Mouse (Mus musculus): Measurements from ENCODE around the gene Aif1. TPM values are rescaled to one million over a fixed set of nuclear protein-coding genes. Genes with fewer than 3 reads are reported as not detected.

Aif1 gene
- polyA plus RNA-seq, 1 experiment: 2.1 TPM

GRCm38 (mm10) chr17:35218516-35219193, 42.8 kb upstream of the Aif1 start:
- H3K9me3 ChIP-seq (replicated peaks; ENCODE audit: control insufficient read depth, insufficient read depth, low read length, poor library complexity, severe bottlenecking): no peaks in the 10 kb centered on the region
- no peak overlapping the region for H3K4me3 ChIP-seq (ENCODE audit: low read depth, low read length)
- no peaks in the 10 kb centered on the region for H3K36me3 ChIP-seq (ENCODE audit: control insufficient read depth, insufficient read depth, low read length, poor library complexity, severe bottlenecking)
- no peak overlapping the region for H3K27ac ChIP-seq (ENCODE audit: insufficient read depth, low read length)
- no peaks in the 10 kb centered on the region for H3K4me1 ChIP-seq (ENCODE audit: control insufficient read depth, insufficient read depth, low read length)
- TF ChIP-seq POLR2A (IDR thresholded peaks at IDR 0.05; ENCODE audit: insufficient read depth, low read length): no peak
- TF ChIP-seq CTCF (IDR thresholded peaks at IDR 0.05; ENCODE audit: low read depth, low read length): no peak
- TF ChIP-seq EP300 (IDR thresholded peaks at IDR 0.05; ENCODE audit: insufficient read depth, low read depth, low read length): no peak
- H3K9ac ChIP-seq (ENCODE audit: low read depth, poor library complexity, severe bottlenecking): no peak overlapping the region
- no peaks in the 10 kb centered on the region for H3K27me3 ChIP-seq (ENCODE audit: control insufficient read depth, insufficient read depth, low read length, poor library complexity, severe bottlenecking)

- no peak overlapping the region for H3K9ac ChIP-seq (ENCODE audit: low read depth, poor library complexity, severe bottlenecking)
- no peaks in the 10 kb centered on the region for H3K36me3 ChIP-seq (ENCODE audit: control insufficient read depth, insufficient read depth, low read length, poor library complexity, severe bottlenecking)
- H3K27ac ChIP-seq (ENCODE audit: insufficient read depth, low read length): no peak overlapping the region
- H3K4me1 ChIP-seq (ENCODE audit: control insufficient read depth, insufficient read depth, low read length): no peaks in the 10 kb centered on the region
- TF ChIP-seq POLR2A (IDR thresholded peaks at IDR 0.05; ENCODE audit: insufficient read depth, low read length) (no peak), EP300 (IDR thresholded peaks at IDR 0.05; ENCODE audit: insufficient read depth, low read depth, low read length) (no peak), CTCF (IDR thresholded peaks at IDR 0.05; ENCODE audit: low read depth, low read length) (no peak)
- no peak overlapping the region for H3K4me3 ChIP-seq (ENCODE audit: low read depth, low read length)
- H3K9me3 ChIP-seq (replicated peaks; ENCODE audit: control insufficient read depth, insufficient read depth, low read length, poor library complexity, severe bottlenecking): no peaks in the 10 kb centered on the region
- H3K27me3 ChIP-seq (ENCODE audit: control insufficient read depth, insufficient read depth, low read length, poor library complexity, severe bottlenecking): no peaks in the 10 kb centered on the region
These were observed 37.2 kb upstream of the Aif1 start for GRCm38 (mm10) chr17:35213071-35213470.

- H3K9me3 ChIP-seq (replicated peaks; ENCODE audit: control insufficient read depth, insufficient read depth, low read length, poor library complexity, severe bottlenecking): no peaks in the 10 kb centered on the region
- H3K27me3 ChIP-seq (ENCODE audit: control insufficient read depth, insufficient read depth, low read length, poor library complexity, severe bottlenecking): no peaks in the 10 kb centered on the region
- H3K36me3 ChIP-seq (ENCODE audit: control insufficient read depth, insufficient read depth, low read length, poor library complexity, severe bottlenecking): no peaks in the 10 kb centered on the region
- no peaks in the 10 kb centered on the region for H3K4me1 ChIP-seq (ENCODE audit: control insufficient read depth, insufficient read depth, low read length)
- H3K4me3 ChIP-seq (ENCODE audit: low read depth, low read length): no peak overlapping the region
- no peak overlapping the region for H3K27ac ChIP-seq (ENCODE audit: insufficient read depth, low read length)
- no peak overlapping the region for H3K9ac ChIP-seq (ENCODE audit: low read depth, poor library complexity, severe bottlenecking)
- no peak for TF ChIP-seq EP300 (IDR thresholded peaks at IDR 0.05; ENCODE audit: insufficient read depth, low read depth, low read length)
- no peak for TF ChIP-seq CTCF (IDR thresholded peaks at IDR 0.05; ENCODE audit: low read depth, low read length)
- TF ChIP-seq POLR2A (IDR thresholded peaks at IDR 0.05; ENCODE audit: insufficient read depth, low read length): no peak
These were observed 34.7 kb upstream of the Aif1 start for GRCm38 (mm10) chr17:35210593-35210992.

GRCm38 (mm10) chr17:35209785-35210535, 34.1 kb upstream of the Aif1 start:
- Histone ChIP-seq H3K36me3 (ENCODE audit: control insufficient read depth, insufficient read depth, low read length, poor library complexity, severe bottlenecking) (no peaks in the 10 kb centered on the region), H3K4me3 (ENCODE audit: low read depth, low read length) (no peak overlapping the region), H3K4me1 (ENCODE audit: control insufficient read depth, insufficient read depth, low read length) (no peaks in the 10 kb centered on the region), H3K9me3 (replicated peaks; ENCODE audit: control insufficient read depth, insufficient read depth, low read length, poor library complexity, severe bottlenecking) (no peaks in the 10 kb centered on the region), H3K9ac (ENCODE audit: low read depth, poor library complexity, severe bottlenecking) (no peak overlapping the region), H3K27ac (ENCODE audit: insufficient read depth, low read length) (no peak overlapping the region), H3K27me3 (ENCODE audit: control insufficient read depth, insufficient read depth, low read length, poor library complexity, severe bottlenecking) (no peaks in the 10 kb centered on the region)
- TF ChIP-seq POLR2A (IDR thresholded peaks at IDR 0.05; ENCODE audit: insufficient read depth, low read length) (no peak), CTCF (IDR thresholded peaks at IDR 0.05; ENCODE audit: low read depth, low read length) (no peak), EP300 (IDR thresholded peaks at IDR 0.05; ENCODE audit: insufficient read depth, low read depth, low read length) (no peak)

- no peak overlapping the region for H3K27ac ChIP-seq (ENCODE audit: insufficient read depth, low read length)
- H3K9ac ChIP-seq (ENCODE audit: low read depth, poor library complexity, severe bottlenecking): peak overlapping the region; percentile 39
- no peaks in the 10 kb centered on the region for H3K9me3 ChIP-seq (replicated peaks; ENCODE audit: control insufficient read depth, insufficient read depth, low read length, poor library complexity, severe bottlenecking)
- no peak for TF ChIP-seq POLR2A (IDR thresholded peaks at IDR 0.05; ENCODE audit: insufficient read depth, low read length)
- no peak for TF ChIP-seq EP300 (IDR thresholded peaks at IDR 0.05; ENCODE audit: insufficient read depth, low read depth, low read length)
- H3K4me3 ChIP-seq (ENCODE audit: low read depth, low read length): peak overlapping the region; percentile 33
- no peaks in the 10 kb centered on the region for H3K36me3 ChIP-seq (ENCODE audit: control insufficient read depth, insufficient read depth, low read length, poor library complexity, severe bottlenecking)
- no peaks in the 10 kb centered on the region for H3K4me1 ChIP-seq (ENCODE audit: control insufficient read depth, insufficient read depth, low read length)
- H3K27me3 ChIP-seq (ENCODE audit: control insufficient read depth, insufficient read depth, low read length, poor library complexity, severe bottlenecking): no peaks in the 10 kb centered on the region
These were observed 29.5 kb upstream of the Aif1 start for GRCm38 (mm10) chr17:35205380-35205769.
